Mouse (Mus musculus) kidney, postnatal 25 days (tissue): ENCODE measurements around the gene Olfr912.

Experiments
- DNase-seq, 2 experiments: peaks; one replicate each; pipeline ENCODE4 v3.0.0; 2021; ENCODE audit warnings: mixed read lengths in 2 of 2

Olfr912 gene

DNA sequence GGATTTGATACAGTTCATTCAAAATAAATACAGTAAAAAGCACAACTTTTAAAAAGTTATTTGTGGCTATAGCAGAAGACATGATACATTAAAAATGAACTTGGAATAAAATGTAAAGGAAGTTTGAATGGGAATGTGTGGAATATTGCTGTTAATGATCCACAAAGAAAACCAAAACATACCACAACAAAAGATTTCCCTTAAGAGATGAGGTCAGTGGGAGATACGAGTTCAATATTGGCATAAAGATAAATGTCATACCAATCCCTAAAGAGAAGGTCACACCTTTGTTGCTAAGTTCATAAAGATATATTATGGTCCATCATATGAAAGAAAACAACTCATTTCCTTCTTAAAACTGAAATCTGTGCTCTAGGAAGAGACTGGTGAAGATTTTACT lies at the start of gene Olfr912:
Olfr912 (plus strand) TSS at position 301 of the 400 bp plus-strand sequence.
- no peak for DNase-seq

DNA sequence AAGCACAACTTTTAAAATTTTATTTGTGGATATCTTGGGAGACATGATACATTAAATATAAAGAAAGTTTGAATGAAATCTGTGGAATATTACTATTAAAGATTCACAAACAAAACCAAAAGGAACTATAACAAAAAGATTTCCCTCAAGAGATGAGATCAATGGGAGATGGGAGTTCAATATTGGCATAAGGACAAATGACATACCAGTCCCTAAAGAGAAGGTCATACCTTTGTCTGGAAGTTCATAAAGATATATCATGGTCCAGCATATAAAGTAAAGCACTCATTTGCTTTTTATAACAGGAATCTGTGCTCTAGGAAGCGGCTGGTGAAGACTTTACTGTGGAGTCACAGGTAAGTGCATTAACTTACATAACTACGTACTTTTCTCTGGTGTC lies 42.4 kb upstream of the Olfr912 start, which contains the start of gene Olfr910:
Olfr910 (plus strand) TSS at position 301 of the 400 bp plus-strand sequence.
- no peak for DNase-seq

DNA sequence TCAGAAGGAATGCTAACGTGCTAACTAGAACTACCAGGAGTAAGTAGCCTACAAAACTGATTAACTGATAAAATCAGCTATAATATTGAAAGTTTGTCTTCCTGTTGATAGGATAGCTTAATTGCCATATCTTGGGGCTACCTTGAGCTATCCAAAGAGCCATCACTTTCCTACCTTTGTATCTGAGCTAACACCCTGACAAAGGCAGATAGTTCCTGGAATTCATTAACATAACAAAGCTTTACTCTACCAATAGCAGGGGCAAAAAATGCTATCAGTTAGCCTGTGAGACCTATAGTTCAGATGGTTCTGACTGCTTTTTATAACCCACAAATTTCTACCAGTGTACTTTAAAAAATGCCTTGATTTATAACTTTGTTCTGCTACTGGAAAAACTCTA lies 11.1 kb downstream of the Olfr912 start:
- DNase-seq = no peak

DNA sequence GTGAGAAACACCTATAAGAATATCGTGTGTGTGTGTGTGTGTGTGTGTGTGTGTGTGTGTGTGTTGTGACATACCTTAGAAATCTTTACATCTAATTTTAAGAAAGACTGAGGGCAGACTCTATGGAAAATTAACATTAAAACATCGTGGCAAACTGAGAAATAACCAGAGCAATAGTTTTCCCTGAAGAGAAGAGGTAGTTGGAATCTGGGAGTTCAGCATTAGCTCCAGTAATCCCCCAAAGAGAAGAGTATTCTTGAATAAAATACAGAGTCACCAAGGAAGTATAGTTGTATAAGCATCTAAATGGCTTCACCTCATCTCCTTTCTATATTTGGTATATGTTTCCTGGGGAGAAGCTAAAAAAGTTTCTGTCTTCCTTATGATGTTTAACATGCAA lies 12.5 kb downstream of the Olfr912 start, which contains the start of gene Olfr913:
Olfr913 (plus strand) TSS at position 301 of the 400 bp plus-strand sequence.
- DNase-seq = no peak

DNA sequence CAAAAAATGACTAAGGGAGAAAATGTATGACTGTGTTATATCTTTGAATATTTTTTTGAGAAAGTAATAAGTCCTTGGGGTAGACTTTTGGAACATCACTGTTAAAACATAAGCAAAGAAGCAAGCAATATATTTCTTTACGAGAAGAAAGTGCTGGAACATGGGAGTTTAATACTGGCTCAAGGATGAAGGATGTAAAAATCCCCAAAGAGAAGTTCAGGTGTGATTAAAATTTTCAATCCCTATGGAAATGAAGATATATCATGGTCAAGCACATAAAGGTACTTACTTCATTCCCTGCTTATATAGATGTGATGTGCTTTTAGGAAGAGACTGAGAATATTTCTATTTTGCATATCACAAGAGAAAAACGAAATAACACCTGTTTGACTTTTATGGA lies 24.8 kb downstream of the Olfr912 start, which contains the start of gene Olfr914:
Olfr914 (plus strand) TSS at position 301 of the 400 bp plus-strand sequence.
- no peak for DNase-seq

DNA sequence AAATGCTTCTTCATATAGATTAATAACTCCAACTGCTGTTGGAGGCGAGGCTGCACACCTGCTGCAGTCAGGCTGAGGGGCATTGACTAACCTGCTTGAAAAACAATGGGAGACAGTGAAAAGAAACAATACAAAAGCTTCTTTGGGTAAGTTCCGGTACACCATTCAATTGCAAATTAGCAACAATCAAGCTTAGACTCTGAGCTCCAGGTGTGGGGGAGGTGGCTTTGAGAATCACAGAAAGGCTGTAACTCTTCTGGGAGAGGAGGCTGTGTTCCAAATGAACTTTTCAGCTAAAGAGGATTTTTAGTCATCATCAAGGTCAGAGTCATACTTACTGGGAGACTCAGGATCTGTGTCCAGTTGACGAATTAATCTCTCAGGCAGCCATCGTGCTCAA lies 52.4 kb downstream of the Olfr912 start:
- DNase-seq = no peak
